Mouse (Mus musculus): ENCODE data around the gene Serpinb3c. TPM values are rescaled to one million over a fixed set of nuclear protein-coding genes. Genes with fewer than 3 reads are reported as not detected.

Gene Serpinb3c
- polyA plus RNA-seq (2015; fragmentation: Nextera tagmentation; extraction: Ambion mirVana), result 7.3 TPM in 1 of 2 replicates, not detected in the other

DNA sequence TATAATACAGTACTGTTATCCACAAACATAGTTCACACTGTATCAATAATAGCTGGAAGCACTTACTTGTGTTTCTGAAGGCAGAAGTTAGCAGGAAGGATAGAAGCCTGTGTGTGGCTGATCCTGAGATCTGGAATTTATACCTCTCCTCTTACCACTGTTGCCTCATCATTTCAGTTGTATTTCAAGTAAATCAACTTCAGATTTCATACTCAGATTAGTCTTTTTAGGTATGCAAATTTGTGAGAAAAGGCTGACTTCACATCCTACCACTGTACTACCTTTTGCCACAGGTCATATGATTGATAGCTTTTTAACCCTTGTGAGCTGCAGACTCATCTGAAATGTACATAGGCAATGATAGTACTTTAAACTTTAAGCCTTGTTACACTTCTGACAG is at the start of gene Serpinb3c, which contains the start of gene Serpinb3b:
TSS of gene Serpinb3c (minus strand) at position 111 of the 400 bp plus-strand sequence.
TSS of gene Serpinb3b (minus strand) at position 101 of the 400 bp plus-strand sequence.

Other genes starting within 250 kb of the Serpinb3c start
- 6.2 TPM in 1 of 2 replicates, not detected in the other for gene Serpinb3a, start 226.1 kb downstream of the Serpinb3c start, polyA plus RNA-seq (2015; fragmentation: Nextera tagmentation; extraction: Ambion mirVana)
- 0.49 TPM in 1 of 2 replicates, not detected in the other for gene Serpinb3d, start 194.9 kb downstream of the Serpinb3c start, polyA plus RNA-seq (2015; fragmentation: Nextera tagmentation; extraction: Ambion mirVana)
- 1.5 TPM in 1 of 2 replicates, not detected in the other for gene Serpinb3b, start within 50 bp of the Serpinb3c start, polyA plus RNA-seq (2015; fragmentation: Nextera tagmentation; extraction: Ambion mirVana)
- gene Serpinb11, start 82.8 kb upstream of the Serpinb3c start, polyA plus RNA-seq (2015; fragmentation: Nextera tagmentation; extraction: Ambion mirVana), result 0.06 TPM in 1 of 2 replicates, not detected in the other
- 0.15 and 3.6 TPM in 2 replicates for gene Serpinb7, start 121.3 kb upstream of the Serpinb3c start, polyA plus RNA-seq (2015; fragmentation: Nextera tagmentation; extraction: Ambion mirVana)
- 0.21 and 3.1 TPM in 2 replicates for gene Serpinb2, start 233.1 kb upstream of the Serpinb3c start, polyA plus RNA-seq (2015; fragmentation: Nextera tagmentation; extraction: Ambion mirVana)

Measured in skeletal muscle tissue, postnatal 0 days (tissue).